Mouse (Mus musculus) lung, adult 2 months (tissue): Measurements from ENCODE around the gene Cyb561. TPM values are rescaled to one million over a fixed set of nuclear protein-coding genes. Genes with fewer than 3 reads are reported as not detected.

Experiments used
- DNase-seq: peaks from one replicate; pipeline ENCODE4 v3.0.0; 2022
- H3K4me1 ChIP-seq: fragments of 200-500 bp; 2 replicates; pipeline ENCODE4 v1.6.1; 2011; ENCODE audit warnings: low read length; ENCODE audit not compliant: control insufficient read depth, insufficient read depth
- H3K4me3 ChIP-seq: fragments of 200-500 bp; replicated peaks from 2 replicates; pipeline ENCODE3; 2011; ENCODE audit warnings: low read depth, mild to moderate bottlenecking, control low read depth, low read length; ENCODE audit errors: extremely low read depth
- CTCF ChIP-seq: fragments of 200-500 bp; IDR thresholded peaks from 2 replicates; pipeline ENCODE4 v1.5.1; 2011; ENCODE audit warnings: mild to moderate bottlenecking, low read length, control low read depth; ENCODE audit not compliant: insufficient read depth
- POLR2A ChIP-seq: fragments of 200-500 bp; IDR thresholded peaks from 2 replicates; pipeline ENCODE4 v1.6.1; 2011; ENCODE audit warnings: low read depth, mild to moderate bottlenecking, control low read depth, low read length, borderline replicate concordance; ENCODE audit errors: extremely low read depth
- WGBS: fragments of 180-500 bp; shearing (Covaris S2); methylation state at CpG from one replicate; pipeline ENCODE4 v1.1.7; 2018; 5-methylcytosine and 5-hydroxymethylcytosine counted together
- polyA plus RNA-seq: library from polyadenylated mRNA; depleted of rRNA; stranded (reverse); fragments of >200 nt; gene quantifications from 2 replicates; pipeline ENCODE4 v1.2.3, GENCODE M21; 2012; rRNA removed

Cyb561 gene
- polyA plus RNA-seq, 1 experiment = 102 TPM

DNA sequence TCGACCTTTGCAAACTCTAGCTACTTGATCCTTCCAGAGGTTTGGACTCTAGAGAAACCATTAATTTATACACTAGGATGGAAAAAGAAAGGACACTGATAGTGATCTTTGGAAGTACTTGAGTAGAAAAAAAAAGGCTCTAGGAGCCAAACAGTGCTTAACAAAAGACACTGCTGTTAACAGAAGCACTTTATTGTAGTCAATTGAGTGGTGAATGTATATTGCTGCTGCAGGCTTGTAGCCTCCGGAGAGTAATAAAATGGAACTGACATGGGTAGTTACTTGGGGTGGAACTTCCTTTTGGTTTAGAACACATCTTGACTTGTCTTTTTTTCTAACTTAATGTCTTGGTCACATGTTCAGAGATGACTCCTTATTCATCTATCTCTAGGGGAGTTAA is 43.5 kb downstream of the Cyb561 start:
- peaks cover 7% of the 10 kb centered on the region; the same call in 1 of the 2 replicates for H3K4me1 ChIP-seq
- no peak for DNase-seq
- TF ChIP-seq POLR2A (no peak), CTCF (no peak)
- WGBS = 67% methylated on average over 2 of the region's 2 CpGs
- H3K4me3 ChIP-seq = no peak overlapping the region

DNA sequence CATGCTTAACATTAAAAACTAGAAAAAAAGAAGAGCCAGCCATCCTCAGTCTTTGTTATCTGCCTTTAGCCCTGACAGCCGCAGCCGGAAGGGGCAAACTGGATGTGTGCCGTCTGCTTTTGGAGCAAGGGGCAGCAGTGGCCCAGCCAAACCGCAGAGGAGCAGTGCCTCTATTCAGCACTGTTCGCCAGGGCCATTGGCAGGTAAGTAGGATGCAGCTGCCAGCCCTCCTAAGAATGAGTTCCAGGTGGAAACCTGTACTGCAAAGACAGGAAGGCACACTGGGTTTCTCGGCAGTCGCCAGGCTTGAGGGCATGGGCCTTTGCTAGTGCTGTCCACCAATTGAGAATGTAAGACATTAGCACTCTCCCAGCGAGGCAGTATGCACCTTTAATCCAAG is 44.2 kb downstream of the Cyb561 start:
- DNase-seq = no peak
- Histone ChIP-seq H3K4me3 (no peak overlapping the region), H3K4me1 (peaks cover 7% of the 10 kb centered on the region; the same call in 1 of the 2 replicates)
- no peak for TF ChIP-seq CTCF
- TF ChIP-seq POLR2A = no peak
- WGBS = 86% methylated on average over 8 of the region's 8 CpGs

DNA sequence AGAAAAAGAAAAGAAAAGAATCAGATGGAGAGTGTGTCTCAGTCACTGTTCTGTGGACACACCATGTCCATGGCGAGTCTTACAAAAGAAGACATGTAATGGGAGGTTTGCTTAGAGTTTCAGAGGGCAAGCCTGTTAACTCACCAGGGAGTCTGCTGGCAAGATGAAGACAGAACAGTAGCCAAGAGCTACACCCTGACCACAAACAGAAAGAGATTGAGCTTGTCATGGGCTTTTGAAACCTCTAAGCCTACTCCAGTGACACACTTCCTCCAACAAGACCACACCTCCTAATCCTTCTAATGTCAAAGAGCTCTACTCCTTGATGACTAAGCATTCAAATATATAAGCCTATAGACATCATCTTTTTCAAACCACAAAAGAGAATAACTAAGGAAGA is 45.8 kb downstream of the Cyb561 start:
- TF ChIP-seq POLR2A (no peak), CTCF (no peak)
- WGBS = 88% methylated on average over 1 of the region's 1 CpGs
- no peak for DNase-seq

DNA sequence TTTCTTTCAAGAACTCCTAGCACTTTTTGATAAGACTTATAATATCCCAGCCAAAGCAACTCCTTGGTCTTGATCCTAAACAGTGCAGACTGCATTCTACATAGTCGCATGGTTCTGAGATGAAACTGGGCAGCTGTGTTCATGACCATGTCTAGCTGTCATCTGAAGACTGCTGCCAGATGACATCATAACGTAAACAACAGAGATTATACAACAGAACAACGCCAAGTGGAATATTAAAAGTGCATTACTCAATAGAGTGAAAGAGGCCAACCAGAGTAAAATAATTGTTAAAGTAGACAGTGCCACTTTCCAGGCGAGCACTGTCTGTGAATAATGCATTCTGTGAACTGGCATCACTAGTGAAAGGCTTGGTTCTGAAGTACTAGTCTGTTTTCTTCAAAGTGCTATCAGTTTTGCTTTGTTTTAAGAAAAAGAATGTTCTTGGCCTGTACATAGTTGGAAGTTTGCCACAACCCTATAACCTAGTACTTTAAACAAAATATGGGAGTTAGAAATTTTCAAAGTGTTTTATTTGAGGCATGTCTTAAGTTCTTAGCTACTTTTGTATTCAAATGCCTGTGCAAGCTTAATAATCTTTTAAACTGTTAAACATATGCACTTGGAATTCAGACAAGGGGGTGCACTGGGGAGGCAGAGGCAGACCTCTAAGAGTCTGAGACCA is 47.5 kb downstream of the Cyb561 start:
- Histone ChIP-seq H3K4me1 (peaks cover 13% of the 10 kb centered on the region), H3K4me3 (no peak overlapping the region)
- no peak for DNase-seq
- 19% methylated on average over 4 of the region's 4 CpGs for WGBS
- TF ChIP-seq CTCF (no peak), POLR2A (no peak)

More for the DNA sequence above, 45.8 kb downstream of the Cyb561 start:
- Histone ChIP-seq H3K4me1 (peaks cover 7% of the 10 kb centered on the region; the same call in 1 of the 2 replicates), H3K4me3 (no peak overlapping the region)

DNA sequence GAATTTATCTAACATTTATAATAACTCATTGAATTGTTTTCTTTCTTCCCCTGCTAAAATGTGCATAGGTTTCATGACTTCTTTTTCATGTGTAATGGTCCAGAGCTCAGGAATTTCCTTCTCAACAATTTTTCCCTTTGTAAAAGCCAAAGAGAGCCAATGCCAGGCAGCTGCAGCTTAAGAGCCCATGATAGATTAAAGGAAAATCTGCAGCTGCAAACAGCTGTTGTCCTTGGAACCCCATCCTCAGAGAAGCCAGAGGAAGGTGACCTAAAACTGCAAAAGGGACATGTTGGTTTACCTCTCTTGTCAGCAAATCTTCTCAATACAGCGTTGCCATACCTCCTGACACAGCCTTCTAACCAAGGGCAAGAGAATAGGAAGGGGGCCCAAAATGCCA is 50.2 kb downstream of the Cyb561 start:
- H3K4me3 ChIP-seq = no peak overlapping the region
- WGBS = 69% methylated on average over 1 of the region's 1 CpGs
- no peak for DNase-seq
- peaks cover 13% of the 10 kb centered on the region for H3K4me1 ChIP-seq
- TF ChIP-seq POLR2A (no peak), CTCF (no peak)

DNA sequence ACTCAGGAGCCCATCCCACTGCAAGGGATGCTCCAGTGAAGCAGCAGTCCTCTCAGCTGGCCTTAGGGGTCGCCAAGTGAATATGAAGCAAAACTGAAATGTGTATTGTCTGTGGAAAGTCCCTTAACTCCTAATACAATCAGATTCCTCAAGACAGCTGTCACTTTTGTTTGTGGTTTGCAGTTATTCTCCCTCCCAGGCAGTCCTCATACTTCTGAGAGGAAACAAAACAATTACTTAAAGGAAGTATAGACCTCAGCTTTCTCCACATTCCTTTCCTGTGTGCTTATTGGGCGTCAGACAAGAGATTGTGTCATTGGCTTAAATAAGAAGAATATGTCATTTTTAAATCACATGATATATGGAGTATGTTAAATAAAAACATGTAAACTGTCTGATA is 51.6 kb downstream of the Cyb561 start:
- 26% methylated on average over 2 of the region's 2 CpGs for WGBS
- DNase-seq = no peak
- no peak for TF ChIP-seq CTCF
- TF ChIP-seq POLR2A = no peak
- Histone ChIP-seq H3K4me3 (no peak overlapping the region), H3K4me1 (peaks cover 13% of the 10 kb centered on the region)

DNA sequence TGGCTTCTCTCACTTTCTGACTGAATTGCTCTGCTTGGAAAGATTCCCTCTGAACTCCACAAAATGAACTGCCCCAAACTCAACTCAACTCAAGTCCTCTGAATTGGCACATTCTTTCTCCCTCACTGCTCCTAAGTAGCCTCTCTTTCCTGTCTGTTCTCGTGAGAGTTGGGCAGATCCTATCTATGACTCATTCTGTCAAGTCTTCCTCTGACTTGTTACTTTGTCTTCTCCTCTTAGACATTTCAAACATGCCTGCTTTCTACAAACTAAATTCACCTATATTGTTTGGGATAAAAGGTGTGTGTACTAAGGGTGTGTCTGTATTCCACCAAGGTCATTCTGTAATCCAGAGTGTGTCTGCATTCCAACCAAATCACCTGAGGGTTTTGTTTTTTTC is 54.0 kb downstream of the Cyb561 start:
- peaks cover 6% of the 10 kb centered on the region for H3K4me1 ChIP-seq
- DNase-seq = no peak
- H3K4me3 ChIP-seq = no peak overlapping the region
- 6% methylated on average over 1 of the region's 1 CpGs for WGBS
- TF ChIP-seq POLR2A = no peak
- no peak for TF ChIP-seq CTCF

DNA sequence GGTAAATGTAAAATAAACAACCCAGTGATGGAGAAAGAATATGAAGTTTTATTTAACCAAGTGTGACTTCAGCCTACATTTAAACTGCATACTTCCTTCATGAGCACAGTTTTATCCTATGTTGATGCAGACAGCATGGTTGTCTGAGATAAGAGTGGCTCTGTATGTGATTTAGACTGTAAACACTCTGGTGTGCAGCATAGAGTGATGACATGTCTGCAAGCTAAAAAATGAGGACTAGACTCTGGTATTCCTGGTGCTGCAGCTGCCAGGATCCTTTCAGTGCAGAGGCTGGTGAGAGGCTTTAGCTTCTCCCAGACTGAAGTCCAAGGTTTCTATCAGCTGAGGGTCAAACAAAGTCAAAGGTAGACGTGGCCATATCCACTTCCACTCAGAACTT is 65.9 kb downstream of the Cyb561 start:
- TF ChIP-seq CTCF (no peak), POLR2A (no peak)
- Histone ChIP-seq H3K4me3 (no peak overlapping the region), H3K4me1 (no peaks in the 10 kb centered on the region)
- no peak for DNase-seq
- WGBS = 69% methylated on average over 1 of the region's 1 CpGs

DNA sequence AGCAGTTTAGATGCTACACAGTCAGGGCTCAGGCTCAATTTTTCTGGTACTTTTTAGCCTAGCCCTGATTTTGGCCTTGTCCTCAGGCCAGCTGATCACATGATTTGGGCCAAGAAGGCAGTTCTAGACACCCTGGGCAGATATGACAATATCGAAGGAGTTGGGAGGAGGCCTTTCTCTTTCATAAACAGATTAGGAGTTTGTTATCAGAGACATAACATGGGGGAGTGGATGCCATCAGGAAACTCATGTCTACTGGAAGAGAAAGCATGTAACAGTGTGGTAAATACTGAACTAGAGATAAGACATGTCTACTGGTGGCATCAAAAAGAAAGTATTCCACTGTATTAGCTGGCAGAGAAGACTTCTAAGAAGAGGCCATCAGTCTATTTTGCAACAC is 67.6 kb downstream of the Cyb561 start:
- no peak for TF ChIP-seq POLR2A
- no peak for TF ChIP-seq CTCF
- Histone ChIP-seq H3K4me3 (no peak overlapping the region), H3K4me1 (no peaks in the 10 kb centered on the region)
- DNase-seq = no peak
- WGBS = 54% methylated on average over 1 of the region's 1 CpGs

Other genes starting within 250 kb of the Cyb561 start
- gene Ace, start 14.6 kb upstream of the Cyb561 start, polyA plus RNA-seq = 704 and 832 TPM in 2 replicates
- gene Ace3, start 41.3 kb upstream of the Cyb561 start, polyA plus RNA-seq = 2.2 and 2.4 TPM in 2 replicates
- 0.44 and 0.45 TPM in 2 replicates for gene Kcnh6, start 54.8 kb upstream of the Cyb561 start, polyA plus RNA-seq
- 43.8 and 51.5 TPM in 2 replicates for gene Dcaf7, start 83.5 kb upstream of the Cyb561 start, polyA plus RNA-seq
- gene Taco1, start 112.7 kb upstream of the Cyb561 start, polyA plus RNA-seq = 9.3 and 9.7 TPM in 2 replicates
- gene Map3k3, start 131.3 kb upstream of the Cyb561 start, polyA plus RNA-seq = 52.6 and 61.6 TPM in 2 replicates
- gene Gm10840, start 207.5 kb upstream of the Cyb561 start, polyA plus RNA-seq = not detected in 2 replicates
- gene Limd2, start 207.5 kb upstream of the Cyb561 start, polyA plus RNA-seq = 72.7 and 114 TPM in 2 replicates
- gene Strada, start 248.8 kb upstream of the Cyb561 start, polyA plus RNA-seq = 24.5 and 33.3 TPM in 2 replicates